Comparison of ENCODE assay signal across 12 mouse cellular contexts in genomic region chr17:88636587-88636986, GRCm38 (mm10). TPM values are rescaled to one million over a fixed set of nuclear protein-coding genes. Genes with fewer than 3 reads are reported as not detected.
DNase-seq lines count a peak whose midpoint lies in the region; ATAC-seq and TF ChIP-seq lines count a peak whose summit lies in the region.
"Had no signal": no experiment of that assay in that cellular context is flagged by ENCODE, and none has a peak within 500 bp of the region (broad histone marks: within the 10 kb centered on the region; RNA-seq: fewer than 3 reads in every experiment).

No protein-coding gene starts in this region.

- peaks cover 10% of the 10 kb centered on the region for H3K4me1 ChIP-seq in heart, adult 2 months (ENCODE audit: control insufficient read depth, insufficient read depth, low read length)
- 0 out of 2 replicates have a peak, but pooled peaks cover 2% of the 10 kb centered on the region for H3K4me1 ChIP-seq in midbrain, embryonic 11.5 days (ENCODE audit: control insufficient read depth, insufficient read depth, low read length)
- no peaks in the 10 kb centered on the region for H3K4me1 ChIP-seq in midbrain, embryonic 15.5 days

- DNase-seq in heart, adult 2 months: no peak
- no peak for DNase-seq in heart, postnatal 14 days
- peak; percentile 83 for DNase-seq in midbrain, embryonic 11.5 days (ENCODE audit: low spot score, missing footprints)
- DNase-seq in embryo, embryonic 10 days (ENCODE audit: low spot score): peak; percentile 72
- peak; percentile 37 for DNase-seq in retina, postnatal 1 day
- no peak for DNase-seq in gastrocnemius, adult 8-10 months (ENCODE audit: low spot score in 2 of 2)
- no peak for DNase-seq in ovary, adult 18-20 months (ENCODE audit: low spot score)

- H3K9ac ChIP-seq in heart, adult 2 months (ENCODE audit: low read depth, low read length): no peak overlapping the region
- H3K9ac ChIP-seq in midbrain, embryonic 11.5 days (ENCODE audit: low read length): no peak overlapping the region
- no peak overlapping the region for H3K9ac ChIP-seq in midbrain, embryonic 15.5 days
- H3K9ac ChIP-seq: embryonic facial prominence, embryonic 12.5 days; heart, embryonic 13.5 days had no signal

- H3K79me2 ChIP-seq in heart, adult 2 months (replicated peaks; ENCODE audit: control insufficient read depth, insufficient read depth, low read length): no peaks in the 10 kb centered on the region

- H3K27me3 ChIP-seq in heart, adult 2 months (ENCODE audit: control insufficient read depth, insufficient read depth, low read length): no peaks in the 10 kb centered on the region
- H3K27me3 ChIP-seq in midbrain, embryonic 11.5 days (ENCODE audit: control insufficient read depth, insufficient read depth, low read length): no peaks in the 10 kb centered on the region
- no peaks in the 10 kb centered on the region for H3K27me3 ChIP-seq in midbrain, embryonic 15.5 days (replicated peaks)
- H3K27me3 ChIP-seq: CH12.LX; embryonic facial prominence, embryonic 12.5 days; heart, embryonic 13.5 days had no signal

- no peak overlapping the region for H3K4me3 ChIP-seq in heart, adult 2 months
- no peak overlapping the region for H3K4me3 ChIP-seq in midbrain, embryonic 11.5 days (ENCODE audit: low read depth, low read length)
- H3K4me3 ChIP-seq in midbrain, embryonic 15.5 days: no peak overlapping the region
- H3K4me3 ChIP-seq: embryonic facial prominence, embryonic 12.5 days; heart, embryonic 13.5 days had no signal

- no peak for ATAC-seq in midbrain, embryonic 11.5 days (ENCODE audit: low FRiP score)
- no peak for ATAC-seq in midbrain, embryonic 15.5 days (replicated peaks)

- 55% methylated on average over 12 of the region's 12 CpGs for WGBS in heart, adult 2 months
- WGBS in midbrain, embryonic 11.5 days: 43% methylated on average over 12 of the region's 12 CpGs
- WGBS in midbrain, embryonic 15.5 days: 53% methylated on average over 12 of the region's 12 CpGs

- 0 out of 2 replicates have a peak, but pooled peaks have one; percentile 5 for TF ChIP-seq CTCF in heart, adult 2 months (IDR thresholded peaks at IDR 0.05)

- peaks cover 2% of the 10 kb centered on the region; the same call in 1 of the 2 replicates for H3K36me3 ChIP-seq in heart, adult 2 months (ENCODE audit: control insufficient read depth, insufficient read depth, low read length)
- H3K36me3 ChIP-seq in midbrain, embryonic 11.5 days (ENCODE audit: control insufficient read depth, insufficient read depth, low read length): no peaks in the 10 kb centered on the region
- H3K36me3 ChIP-seq in midbrain, embryonic 15.5 days (replicated peaks): no peaks in the 10 kb centered on the region

- no peak overlapping the region for H3K27ac ChIP-seq in heart, adult 2 months
- no peak overlapping the region for H3K27ac ChIP-seq in midbrain, embryonic 11.5 days (ENCODE audit: low read depth, low read length)
- H3K27ac ChIP-seq in midbrain, embryonic 15.5 days: no peak overlapping the region
- H3K27ac ChIP-seq: embryonic facial prominence, embryonic 12.5 days; heart, embryonic 13.5 days had no signal

- no peak for TF ChIP-seq POLR2A in heart, adult 2 months (IDR thresholded peaks at IDR 0.05; ENCODE audit: insufficient read depth, low read depth, low read length)

- H3K4me2 ChIP-seq in midbrain, embryonic 11.5 days: no peak overlapping the region
- H3K4me2 ChIP-seq in midbrain, embryonic 15.5 days: no peak overlapping the region
- H3K4me2 ChIP-seq: embryonic facial prominence, embryonic 12.5 days; heart, embryonic 13.5 days had no signal

- intact Hi-C loops in heart, adult 2 months (cut with DNase I): no loop called here
- intact Hi-C loops in heart, postnatal 14 days (cut with DNase I): loop anchor here (10.0 kb wide), 1 partner anchor 192 kb away; the partner anchor contains the start of gene Foxn2

- H3K9me3 ChIP-seq in midbrain, embryonic 11.5 days (ENCODE audit: control insufficient read depth, low read length): no peaks in the 10 kb centered on the region
- no peaks in the 10 kb centered on the region for H3K9me3 ChIP-seq in midbrain, embryonic 15.5 days
- H3K9me3 ChIP-seq: embryonic facial prominence, embryonic 12.5 days; heart, embryonic 13.5 days had no signal

- no peak for TF ChIP-seq EP300 in heart, adult 2 months (IDR thresholded peaks at IDR 0.05; ENCODE audit: insufficient read depth, low read depth, low read length)

RNA-seq across cellular contexts. Expression of gene Gtf2a1l, which starts 31.9 kb away (rescaled TPM):
- total RNA-seq in heart, adult 2 months (2021): not detected
- 0.14 and 0.23 TPM in 2 replicates for polyA plus RNA-seq in heart, adult 2 months (2012; rRNA removed)
- not detected for total RNA-seq in heart, postnatal 14 days (2021)
- polyA plus RNA-seq in midbrain, embryonic 11.5 days (2014; fragmentation: Nextera tagmentation; extraction: Ambion mirVana): 0.33 TPM in 1 of 2 replicates, not detected in the other
- 0.10 and 0.29 TPM in 2 replicates for polyA plus RNA-seq in midbrain, embryonic 15.5 days (2015; fragmentation: Nextera tagmentation; extraction: Ambion mirVana)
- not detected for total RNA-seq in gastrocnemius, adult 8-10 months (2022)
- total RNA-seq: adrenal gland, adult 18-20 months had no signal
- polyA plus RNA-seq: heart, embryonic 13.5 days had no signal

RNA-seq across cellular contexts. Expression of gene Ston1, which starts 39.1 kb away (rescaled TPM):
- 10 to 100 TPM; 18.9 to 21.8 TPM for total RNA-seq in heart, adult 2 months (2021)
- polyA plus RNA-seq in heart, adult 2 months (2012; rRNA removed): 9.4 and 16.8 TPM in 2 replicates
- total RNA-seq in heart, postnatal 14 days (2021): 10 to 100 TPM; 25.4 to 25.6 TPM
- 2.7 and 2.9 TPM in 2 replicates for polyA plus RNA-seq in midbrain, embryonic 11.5 days (2014; fragmentation: Nextera tagmentation; extraction: Ambion mirVana)
- polyA plus RNA-seq in midbrain, embryonic 15.5 days (2015; fragmentation: Nextera tagmentation; extraction: Ambion mirVana): 2.1 and 2.2 TPM in 2 replicates
- total RNA-seq in gastrocnemius, adult 8-10 months (2022): 1 to 10 TPM; 2.8 to 7.0 (median 3.9) TPM

Comparison
In these comparisons a context has a peak if more than half of its experiments do, and no peak if none do; other contexts are left out.
1. DNase-seq: peak in midbrain, embryonic 11.5 days (single experiment), embryo, embryonic 10 days (single experiment) and retina, postnatal 1 day (single experiment); none in heart, adult 2 months (0 of 2), heart, postnatal 14 days (0 of 2), gastrocnemius, adult 8-10 months (0 of 2) and ovary, adult 18-20 months (single experiment).